Mouse (Mus musculus): Measurements from ENCODE around the gene Prm2.

GRCm38 (mm10) chr16:10813726-10814125 lies 17.8 kb upstream of the Prm2 start:
- TF ChIP-seq EP300 (IDR thresholded peaks at IDR 0.05; ENCODE audit: insufficient read depth, low read depth, low read length) (no peak), CTCF (IDR thresholded peaks at IDR 0.05; ENCODE audit: low read depth, low read length) (no peak), POLR2A (IDR thresholded peaks at IDR 0.05; ENCODE audit: insufficient read depth, low read length) (no peak)

Data from ES-Bruce4 (cell line).